Mouse (Mus musculus): ENCODE data around the gene Ttc13. TPM values are rescaled to one million over a fixed set of nuclear protein-coding genes. Genes with fewer than 3 reads are reported as not detected.

Ttc13 gene
- total RNA-seq, 2 experiments from 2014 or later: 49.6 to 51.6 TPM

DNA sequence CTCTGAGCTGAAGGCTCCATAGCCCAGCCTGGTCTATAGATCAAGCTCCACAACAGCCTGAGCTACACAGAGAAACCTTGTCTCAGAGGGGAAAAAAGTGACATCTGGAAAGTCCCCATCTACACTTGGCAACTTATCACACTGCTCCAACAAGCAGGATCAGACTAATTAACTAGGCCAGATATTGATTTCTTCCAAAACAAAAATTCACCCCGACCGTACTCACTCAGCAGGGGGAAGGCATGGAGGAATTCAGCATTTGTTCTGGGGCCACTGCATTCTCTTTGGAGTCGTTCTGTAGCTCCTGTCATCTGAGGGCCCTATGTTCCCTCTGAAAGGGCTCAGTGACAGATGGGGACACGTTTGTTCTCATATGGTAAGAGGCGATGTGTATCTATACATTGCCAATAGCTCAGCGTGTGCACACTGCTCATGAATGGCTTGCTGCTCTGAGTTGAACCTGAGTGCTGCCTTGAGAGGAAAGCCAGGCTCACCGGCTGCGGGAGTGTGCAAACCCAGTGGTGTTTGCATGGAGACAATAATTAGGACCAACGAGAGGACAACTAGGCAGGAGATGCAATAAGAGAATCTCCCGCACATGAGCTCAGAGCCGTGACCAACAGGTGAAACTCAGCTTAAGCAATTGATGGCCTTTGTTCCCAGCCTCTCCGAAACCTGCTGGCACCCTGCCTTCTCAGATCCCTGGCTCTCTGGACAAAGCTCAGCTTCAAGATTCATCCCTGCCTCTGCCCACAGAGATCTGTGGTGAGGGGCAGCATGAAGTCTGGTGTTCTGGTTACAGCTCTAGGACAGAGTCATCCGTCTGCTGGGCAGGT is 87.2 kb downstream of the Ttc13 start:
- DNase-seq (ENCODE audit: low spot score in 2 of 2): no peak
- no peak for TF ChIP-seq CTCF (conservative IDR thresholded peaks at IDR 0.05)
- Histone ChIP-seq H3K27ac (peak overlapping the region; percentile 79), H3K4me3 (no peak overlapping the region)

DNA sequence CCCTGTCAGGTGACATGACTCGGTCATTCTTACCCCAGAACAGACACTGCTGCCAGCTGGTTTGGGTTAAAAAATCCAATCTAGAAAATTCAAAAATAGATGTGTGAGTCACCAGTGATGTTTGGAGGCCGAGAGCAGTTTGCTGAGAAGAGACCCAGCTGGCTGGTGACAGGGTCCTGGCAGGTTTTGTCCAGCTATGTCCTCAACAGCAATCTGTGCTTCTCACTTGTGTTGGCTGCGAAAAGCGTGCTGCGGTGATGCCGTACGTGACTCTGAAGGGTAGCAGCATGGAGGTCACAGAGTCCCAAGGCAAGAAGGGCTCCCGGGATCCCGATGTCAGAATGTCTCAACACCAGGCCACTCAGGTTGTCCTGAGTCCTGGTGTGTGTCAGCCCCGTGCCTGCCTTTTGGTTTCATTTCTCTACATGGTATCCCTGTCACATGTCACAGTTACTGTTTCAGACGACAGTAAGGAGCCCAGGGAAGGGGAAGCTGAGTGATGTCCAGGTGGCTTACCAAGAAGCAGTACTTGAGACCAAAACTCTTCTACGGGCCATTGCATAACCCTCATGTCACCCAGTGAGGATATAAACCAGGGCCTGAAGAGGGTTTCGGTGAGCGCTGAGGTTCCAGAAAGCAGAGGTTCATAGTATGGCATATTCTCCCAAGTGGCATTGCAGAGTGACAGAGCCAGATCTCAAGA is 88.6 kb downstream of the Ttc13 start:
- peak in 1 of 2 experiments; percentile 22 for DNase-seq (ENCODE audit: low spot score in 2 of 2)

DNA sequence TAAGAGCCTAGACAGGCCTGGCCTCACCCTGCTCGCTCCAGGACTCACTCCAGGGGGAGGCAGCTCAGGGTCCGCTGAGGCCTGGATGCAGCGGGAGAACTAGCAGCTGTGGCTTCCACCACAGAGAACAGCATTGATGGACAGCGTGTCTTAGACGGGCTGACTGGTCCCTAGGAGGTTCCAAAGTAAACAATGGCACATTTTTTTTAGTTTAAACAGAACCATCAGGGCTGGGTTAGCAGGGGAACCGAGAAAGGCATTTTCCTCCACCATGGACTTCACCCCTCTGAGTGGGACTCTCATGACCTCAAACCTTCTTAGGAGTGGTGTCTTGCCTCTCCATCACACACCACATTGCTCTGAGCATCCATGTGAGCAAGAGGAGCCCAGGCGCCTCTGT is 89.8 kb downstream of the Ttc13 start:
- no peak for DNase-seq (ENCODE audit: low spot score in 2 of 2)
- Histone ChIP-seq H3K4me3 (no peak overlapping the region), H3K27ac (peak overlapping the region; percentile 79)
- TF ChIP-seq CTCF (conservative IDR thresholded peaks at IDR 0.05): no peak

More for the DNA sequence above, 88.6 kb downstream of the Ttc13 start:
- Histone ChIP-seq H3K27ac (peak overlapping the region; percentile 79), H3K4me3 (no peak overlapping the region)
- TF ChIP-seq CTCF (conservative IDR thresholded peaks at IDR 0.05): no peak

DNA sequence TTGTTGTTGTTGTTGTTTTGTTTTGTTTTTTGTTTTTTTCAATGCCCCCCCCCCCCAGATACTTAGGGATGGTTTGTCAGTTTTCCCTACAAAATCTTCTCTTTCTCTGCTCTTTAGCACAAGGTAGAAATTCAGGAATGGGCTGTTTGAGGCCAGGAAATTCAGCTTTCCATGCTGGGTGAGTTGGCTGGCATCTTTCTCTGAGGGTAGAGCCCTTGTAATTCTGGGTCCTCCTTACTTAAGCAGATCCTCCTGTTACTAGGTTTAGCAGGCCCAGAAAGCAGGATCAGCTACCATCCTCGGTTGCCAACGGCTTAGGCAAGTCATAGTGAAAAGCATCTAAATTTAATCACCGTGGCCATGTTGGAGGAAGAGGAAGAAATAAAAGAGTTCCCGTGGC is 90.9 kb downstream of the Ttc13 start:
- no peak for DNase-seq (ENCODE audit: low spot score in 2 of 2)
- Histone ChIP-seq H3K4me3 (no peak overlapping the region), H3K27ac (peak overlapping the region; percentile 79)
- no peak for TF ChIP-seq CTCF (conservative IDR thresholded peaks at IDR 0.05)

DNA sequence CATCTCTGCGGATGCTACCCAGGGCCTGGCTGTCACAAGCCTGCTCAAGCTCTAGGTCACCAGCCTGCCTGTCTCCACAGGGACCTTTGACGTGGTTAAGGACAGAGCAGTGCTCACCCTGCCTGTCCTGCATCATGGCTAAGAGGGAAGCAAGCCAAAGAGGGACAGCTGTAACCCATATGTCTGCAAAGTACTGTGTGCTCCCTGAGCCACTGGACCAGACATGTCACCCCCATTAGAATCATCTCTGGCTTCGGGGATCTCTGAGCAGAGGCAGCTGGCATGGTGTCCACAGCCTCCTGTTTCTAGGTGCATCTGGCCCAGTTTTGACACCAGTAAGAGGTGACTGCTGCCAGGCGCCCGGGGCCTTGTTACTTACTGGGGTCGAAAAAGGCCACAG is 91.3 kb downstream of the Ttc13 start:
- DNase-seq (ENCODE audit: low spot score in 2 of 2): no peak
- no peak overlapping the region for H3K4me3 ChIP-seq
- H3K27ac ChIP-seq: peak overlapping the region; percentile 79; the same call in 1 of the 2 replicates
- no peak for TF ChIP-seq CTCF (conservative IDR thresholded peaks at IDR 0.05)

DNA sequence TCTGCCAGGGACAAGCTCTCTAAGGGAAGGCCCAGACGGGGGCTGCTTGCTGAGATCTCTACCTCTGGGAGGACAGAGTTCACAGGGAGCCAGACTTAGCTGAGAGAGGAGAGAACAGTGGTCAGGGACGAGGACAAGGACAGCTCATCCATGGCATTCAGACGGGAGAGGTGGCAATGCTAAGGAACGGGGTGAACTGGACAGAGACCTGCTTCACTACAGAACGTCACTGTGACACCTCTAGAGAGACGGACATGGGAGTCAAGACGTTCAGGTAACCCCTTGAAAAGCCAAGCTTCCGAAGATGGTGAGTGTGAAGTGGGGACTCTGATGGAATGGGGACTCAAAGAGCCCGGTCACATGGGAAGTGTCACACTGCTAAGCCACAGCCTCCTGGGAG is 95.5 kb downstream of the Ttc13 start:
- TF ChIP-seq CTCF (conservative IDR thresholded peaks at IDR 0.05): no peak
- Histone ChIP-seq H3K4me3 (no peak overlapping the region), H3K27ac (no peak overlapping the region)
- DNase-seq (ENCODE audit: low spot score in 2 of 2): no peak

Other genes starting within 250 kb of the Ttc13 start
- 10 to 100 TPM; 45.3 to 49.0 TPM for gene Cog2, start 201.2 kb downstream of the Ttc13 start, total RNA-seq (2021)
- 10 to 100 TPM; 29.9 to 33.9 TPM for gene Agt, start 152.3 kb downstream of the Ttc13 start, total RNA-seq (2021)
- gene Capn9, start 145.9 kb downstream of the Ttc13 start, total RNA-seq (2021): under 1 TPM; 0.34 to 0.79 TPM
- gene 2310022B05Rik, start 58.6 kb downstream of the Ttc13 start, total RNA-seq (2021): 10 to 100 TPM; 76.5 to 77.4 TPM
- 10 to 100 TPM; 10.7 to 13.4 TPM for gene Arv1, start 156 bp upstream of the Ttc13 start, total RNA-seq (2021)
- under 1 TPM; 0.27 to 0.54 TPM for gene Fam89a, start 29.8 kb upstream of the Ttc13 start, total RNA-seq (2021)
- 1 to 10 TPM; 2.9 to 3.1 TPM for gene Trim67, start 71.1 kb upstream of the Ttc13 start, total RNA-seq (2021)
- 10 to 100 TPM; 64.3 to 68.0 TPM for gene Gnpat, start 141.1 kb upstream of the Ttc13 start, total RNA-seq (2021)
- gene 2810004N23Rik, start 141.1 kb upstream of the Ttc13 start, total RNA-seq (2021): 10 to 100 TPM; 21.8 to 24.8 TPM
- 10 to 100 TPM; 35.6 TPM for gene Exoc8, start 175.7 kb upstream of the Ttc13 start, total RNA-seq (2021)
- gene Sprtn, start 175.9 kb upstream of the Ttc13 start, total RNA-seq (2021): 10 to 100 TPM; 16.8 to 17.6 TPM
- gene Egln1, start 227.3 kb upstream of the Ttc13 start, total RNA-seq (2021): 10 to 100 TPM; 60.3 to 65.9 TPM

All from layer of hippocampus, adult 2 months (tissue).